Mouse (Mus musculus) heart, embryonic 16.5 days (tissue): ENCODE results near the gene Fbxo40. TPM values are rescaled to one million over a fixed set of nuclear protein-coding genes. Genes with fewer than 3 reads are reported as not detected.

Source experiments
- ATAC-seq: fragments of 200-750 bp; cut with Nextera tagmentation; replicated peaks from 2 replicates; pipeline ENCODE4 v1.8.0; 2017; ENCODE audit warnings: moderate number of reproducible peaks; ENCODE audit not compliant: insufficient read depth, low FRiP score; ENCODE audit errors: extremely low read depth
- H3K27ac ChIP-seq: fragments of 300-500 bp; sonication (generic); 2 replicates; pipeline ENCODE4 v1.5.1; 2014; ENCODE audit warnings: mild to moderate bottlenecking, low read length, control low read depth, moderate library complexity
- H3K27me3 ChIP-seq: fragments of 300-500 bp; sonication (generic); 2 replicates; pipeline ENCODE4 v1.6.1; 2014; ENCODE audit warnings: low read length, mixed read lengths; ENCODE audit not compliant: control insufficient read depth, insufficient read depth
- H3K36me3 ChIP-seq: fragments of 300-500 bp; sonication (generic); 2 replicates; pipeline ENCODE4 v1.6.1; 2014; ENCODE audit not compliant: control insufficient read depth, insufficient read depth
- H3K4me1 ChIP-seq: fragments of 300-500 bp; sonication (generic); 2 replicates; pipeline ENCODE4 v1.6.1; 2014; ENCODE audit warnings: low read length, mixed read lengths; ENCODE audit not compliant: control insufficient read depth, insufficient read depth
- H3K4me2 ChIP-seq: fragments of 300-500 bp; sonication (generic); 2 replicates; pipeline ENCODE4 v1.6.1; 2014; ENCODE audit warnings: low read depth, mild to moderate bottlenecking, control low read depth, low read length
- H3K4me3 ChIP-seq: fragments of 300-500 bp; sonication (generic); 2 replicates; pipeline ENCODE4 v1.5.1; 2014; ENCODE audit warnings: mild to moderate bottlenecking, control low read depth, low read length
- H3K9ac ChIP-seq: fragments of 300-500 bp; sonication (generic); 2 replicates; pipeline ENCODE4 v1.6.1; 2014; ENCODE audit warnings: low read length, control low read depth
- H3K9me3 ChIP-seq: fragments of 300-500 bp; sonication (generic); replicated peaks from 2 replicates; pipeline ENCODE4 v1.6.1; 2016; ENCODE audit warnings: low read length; ENCODE audit not compliant: control insufficient read depth
- WGBS: fragments of 180-500 bp; shearing (Covaris S2); extraction: QIAGEN DNeasy Blood & Tissue Kit; methylation state at CpG from one replicate; pipeline ENCODE4 v1.1.7; 2014; 5-methylcytosine and 5-hydroxymethylcytosine counted together
- polyA plus RNA-seq: library from polyadenylated mRNA; unstranded; fragments of >200 nt; fragmentation: Nextera tagmentation; extraction: Ambion mirVana; gene quantifications from 2 replicates; pipeline ENCODE4 v1.2.1, GENCODE M21; 2015

The Fbxo40 gene
- polyA plus RNA-seq: 14.9 and 15.5 TPM in 2 replicates

- Histone ChIP-seq H3K4me3 (peak within 1 kb of the TSS; percentile 62), H3K4me2 (peak within 1 kb of the TSS; percentile 65)
These were observed at the start of gene Fbxo40 for GRCm38 (mm10) chr16:36989999-36990625. Gene Fbxo40 (minus strand): TSS chr16:36990467.

GRCm38 (mm10) chr16:37034751-37035150 lies 44.5 kb upstream of the Fbxo40 start:
- no peak overlapping the region for H3K9ac ChIP-seq
- H3K27me3 ChIP-seq: no peaks in the 10 kb centered on the region
- no peak overlapping the region for H3K4me3 ChIP-seq
- H3K9me3 ChIP-seq: no peaks in the 10 kb centered on the region
- H3K27ac ChIP-seq: no peak overlapping the region
- H3K36me3 ChIP-seq: 0 out of 2 replicates have a peak, but pooled peaks cover 2% of the 10 kb centered on the region
- no peaks in the 10 kb centered on the region for H3K4me1 ChIP-seq
- no peak for ATAC-seq
- WGBS: 94% methylated on average over 8 of the region's 8 CpGs
- H3K4me2 ChIP-seq: no peak overlapping the region

More at GRCm38 (mm10) chr16:36989999-36990625, at the start of gene Fbxo40:
- 31% methylated on average over 18 of the region's 18 CpGs for WGBS
- H3K27ac ChIP-seq: peak within 1 kb of the TSS; percentile 97
- ATAC-seq: peak; percentile 83
- H3K9me3 ChIP-seq: no peaks in the 10 kb centered on the region
- peaks cover 14% of the 10 kb centered on the region for H3K4me1 ChIP-seq
- peak within 1 kb of the TSS; percentile 75 for H3K9ac ChIP-seq
- no peaks in the 10 kb centered on the region for H3K27me3 ChIP-seq
- no peaks in the 10 kb centered on the region for H3K36me3 ChIP-seq

- Histone ChIP-seq H3K9ac (no peak overlapping the region), H3K27me3 (no peaks in the 10 kb centered on the region), H3K4me1 (no peaks in the 10 kb centered on the region), H3K27ac (no peak overlapping the region), H3K9me3 (no peaks in the 10 kb centered on the region), H3K36me3 (0 out of 2 replicates have a peak, but pooled peaks cover 2% of the 10 kb centered on the region), H3K4me2 (no peak overlapping the region), H3K4me3 (no peak overlapping the region)
- ATAC-seq: no peak
- 63% methylated on average over 3 of the region's 3 CpGs for WGBS
These were observed 41.7 kb upstream of the Fbxo40 start for GRCm38 (mm10) chr16:37031996-37032395.

GRCm38 (mm10) chr16:37027581-37027980 lies 37.3 kb upstream of the Fbxo40 start:
- H3K9ac ChIP-seq: no peak overlapping the region
- H3K4me2 ChIP-seq: no peak overlapping the region
- H3K9me3 ChIP-seq: no peaks in the 10 kb centered on the region
- H3K4me1 ChIP-seq: no peaks in the 10 kb centered on the region
- 77% methylated on average over 3 of the region's 3 CpGs for WGBS
- H3K36me3 ChIP-seq: no peaks in the 10 kb centered on the region
- ATAC-seq: no peak
- no peak overlapping the region for H3K27ac ChIP-seq
- H3K27me3 ChIP-seq: no peaks in the 10 kb centered on the region
- no peak overlapping the region for H3K4me3 ChIP-seq

- 47% methylated on average over 5 of the region's 5 CpGs for WGBS
- peak overlapping the region; percentile 85 for H3K4me2 ChIP-seq
- peak overlapping the region; percentile 76 for H3K4me3 ChIP-seq
- peak overlapping the region; percentile 73 for H3K9ac ChIP-seq
- H3K36me3 ChIP-seq: no peaks in the 10 kb centered on the region
- H3K4me1 ChIP-seq: peaks cover 9% of the 10 kb centered on the region
- H3K9me3 ChIP-seq: no peaks in the 10 kb centered on the region
- H3K27ac ChIP-seq: no peak overlapping the region
- no peaks in the 10 kb centered on the region for H3K27me3 ChIP-seq
- ATAC-seq: no peak
These were observed 22.1 kb upstream of the Fbxo40 start for GRCm38 (mm10) chr16:37012336-37012735.

- ATAC-seq: peak; percentile 24; the same call in 1 of the 2 replicates
- Histone ChIP-seq H3K4me1 (peaks cover 9% of the 10 kb centered on the region), H3K9me3 (no peaks in the 10 kb centered on the region), H3K27ac (no peak overlapping the region), H3K4me2 (peak overlapping the region; percentile 85), H3K36me3 (no peaks in the 10 kb centered on the region), H3K9ac (peak overlapping the region; percentile 73), H3K4me3 (peak overlapping the region; percentile 76), H3K27me3 (no peaks in the 10 kb centered on the region)
- under 1% methylated on average over 26 of the region's 26 CpGs for WGBS
These were observed 21.6 kb upstream of the Fbxo40 start for GRCm38 (mm10) chr16:37011922-37012289.

GRCm38 (mm10) chr16:37011061-37011921 lies 21.0 kb upstream of the Fbxo40 start, which contains the start of gene Polq:
Gene Polq (plus strand): TSS chr16:37011786.
- WGBS: 2% methylated on average over 30 of the region's 30 CpGs
- H3K36me3 ChIP-seq: no peaks in the 10 kb centered on the region
- H3K9me3 ChIP-seq: no peaks in the 10 kb centered on the region
- H3K4me3 ChIP-seq: peak within 1 kb of the TSS; percentile 76
- no peaks in the 10 kb centered on the region for H3K27me3 ChIP-seq
- peak within 1 kb of the TSS; percentile 85 for H3K4me2 ChIP-seq
- peak; percentile 97 for ATAC-seq
- peak within 1 kb of the TSS; percentile 71 for H3K27ac ChIP-seq
- H3K4me1 ChIP-seq: peaks cover 9% of the 10 kb centered on the region
- H3K9ac ChIP-seq: peak within 1 kb of the TSS; percentile 73

GRCm38 (mm10) chr16:37010370-37010769 lies 20.1 kb upstream of the Fbxo40 start:
- 43% methylated on average over 4 of the region's 4 CpGs for WGBS
- Histone ChIP-seq H3K4me3 (no peak overlapping the region), H3K9me3 (no peaks in the 10 kb centered on the region), H3K27me3 (no peaks in the 10 kb centered on the region), H3K27ac (peak overlapping the region; percentile 71), H3K9ac (no peak overlapping the region; the same call in 1 of the 2 replicates), H3K4me2 (no peak overlapping the region; the same call in 1 of the 2 replicates), H3K36me3 (no peaks in the 10 kb centered on the region), H3K4me1 (peaks cover 9% of the 10 kb centered on the region)
- ATAC-seq: peak; percentile 38; the same call in 1 of the 2 replicates

- ATAC-seq: no peak
- no peak overlapping the region for H3K4me2 ChIP-seq
- H3K4me3 ChIP-seq: no peak overlapping the region
- no peak overlapping the region for H3K9ac ChIP-seq
- no peaks in the 10 kb centered on the region for H3K27me3 ChIP-seq
- WGBS: 60% methylated on average over 6 of the region's 6 CpGs
- no peaks in the 10 kb centered on the region for H3K36me3 ChIP-seq
- H3K4me1 ChIP-seq: peaks cover 9% of the 10 kb centered on the region
- no peaks in the 10 kb centered on the region for H3K9me3 ChIP-seq
- no peak overlapping the region for H3K27ac ChIP-seq
These were observed 19.0 kb upstream of the Fbxo40 start for GRCm38 (mm10) chr16:37009262-37009661.
